Mouse (Mus musculus) lung, embryonic 16.5 days (tissue): ENCODE measurements around the gene Myh14. TPM values are rescaled to one million over a fixed set of nuclear protein-coding genes. Genes with fewer than 3 reads are reported as not detected.
A peak's percentile ranks its signal among the peaks of the same experiment; 100 is the strongest.

ENCODE experiments used
- ATAC-seq: fragments of 200-750 bp; cut with Nextera tagmentation; 2 replicates; pipeline ENCODE4 v1.8.0; 2017; ENCODE audit warnings: low read depth, mild to moderate bottlenecking, moderate library complexity
- H3K27ac ChIP-seq: fragments of 300-500 bp; sonication (generic); 2 replicates; pipeline ENCODE4 v1.5.1; 2014; ENCODE audit warnings: mild to moderate bottlenecking, control low read depth, low read length
- H3K27me3 ChIP-seq: fragments of 300-500 bp; sonication (generic); 2 replicates; pipeline ENCODE4 v1.6.1; 2014; ENCODE audit warnings: low read depth, low read length, mixed read lengths; ENCODE audit not compliant: control insufficient read depth, insufficient read depth
- H3K36me3 ChIP-seq: fragments of 300-500 bp; sonication (generic); 2 replicates; pipeline ENCODE4 v1.6.1; 2014; ENCODE audit warnings: low read length; ENCODE audit not compliant: control insufficient read depth, insufficient read depth
- H3K4me1 ChIP-seq: fragments of 300-500 bp; sonication (generic); replicated peaks from 2 replicates; pipeline ENCODE4 v1.6.1; 2014; ENCODE audit warnings: low read length, mixed read lengths; ENCODE audit not compliant: control insufficient read depth, insufficient read depth
- H3K4me2 ChIP-seq: fragments of 300-500 bp; sonication (generic); 2 replicates; pipeline ENCODE4 v1.6.1; 2014; ENCODE audit warnings: low read depth, low read length, control low read depth
- H3K4me3 ChIP-seq: fragments of 300-500 bp; sonication (generic); 2 replicates; pipeline ENCODE4 v1.5.1; 2014; ENCODE audit warnings: mild to moderate bottlenecking, low read length, control low read depth
- H3K9ac ChIP-seq: fragments of 300-500 bp; sonication (generic); 2 replicates; pipeline ENCODE4 v1.6.1; 2014; ENCODE audit warnings: low read length, control low read depth
- H3K9me3 ChIP-seq: fragments of 300-500 bp; sonication (generic); 2 replicates; pipeline ENCODE4 v1.6.1; 2016; ENCODE audit warnings: low read length; ENCODE audit not compliant: control insufficient read depth
- WGBS: fragments of 180-500 bp; shearing (Covaris S2); extraction: QIAGEN DNeasy Blood & Tissue Kit; methylation state at CpG from one replicate; pipeline ENCODE4 v1.1.7; 2014; 5-methylcytosine and 5-hydroxymethylcytosine counted together
- polyA plus RNA-seq: library from polyadenylated mRNA; unstranded; fragments of >200 nt; fragmentation: Nextera tagmentation; extraction: Ambion mirVana; gene quantifications from 2 replicates; pipeline ENCODE4 v1.2.1, GENCODE M21; 2015

Myh14 gene
- polyA plus RNA-seq, 1 experiment from 2014 or later = 38.8 TPM

DNA sequence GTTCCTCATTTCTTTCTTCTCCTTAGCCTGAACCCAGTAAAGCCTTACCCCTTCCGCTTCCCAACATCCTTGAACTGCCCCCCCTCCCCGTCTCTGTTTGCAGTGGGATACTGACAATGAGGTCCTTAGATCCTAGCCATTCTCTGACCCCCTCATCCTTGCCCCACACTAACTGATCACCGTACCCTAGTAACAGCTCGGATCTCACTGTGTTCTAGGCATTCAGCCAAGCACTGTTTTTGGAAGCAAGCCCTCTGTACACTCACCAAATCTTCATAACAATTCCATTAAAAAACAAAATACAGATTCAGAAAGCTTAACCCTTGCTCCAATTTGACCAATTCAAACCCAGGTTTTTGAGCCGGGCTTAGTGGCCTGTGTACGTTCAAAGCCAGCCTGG lies 76.4 kb downstream of the Myh14 start:
- no peaks in the 10 kb centered on the region for H3K9me3 ChIP-seq
- H3K4me3 ChIP-seq = no peak overlapping the region
- no peak overlapping the region for H3K9ac ChIP-seq
- H3K27me3 ChIP-seq = peaks cover 40% of the 10 kb centered on the region
- ATAC-seq = no peak
- no peaks in the 10 kb centered on the region for H3K36me3 ChIP-seq
- H3K4me2 ChIP-seq = no peak overlapping the region
- 50% methylated on average over 6 of the region's 6 CpGs for WGBS
- no peak overlapping the region for H3K27ac ChIP-seq
- peaks cover 35% of the 10 kb centered on the region for H3K4me1 ChIP-seq

DNA sequence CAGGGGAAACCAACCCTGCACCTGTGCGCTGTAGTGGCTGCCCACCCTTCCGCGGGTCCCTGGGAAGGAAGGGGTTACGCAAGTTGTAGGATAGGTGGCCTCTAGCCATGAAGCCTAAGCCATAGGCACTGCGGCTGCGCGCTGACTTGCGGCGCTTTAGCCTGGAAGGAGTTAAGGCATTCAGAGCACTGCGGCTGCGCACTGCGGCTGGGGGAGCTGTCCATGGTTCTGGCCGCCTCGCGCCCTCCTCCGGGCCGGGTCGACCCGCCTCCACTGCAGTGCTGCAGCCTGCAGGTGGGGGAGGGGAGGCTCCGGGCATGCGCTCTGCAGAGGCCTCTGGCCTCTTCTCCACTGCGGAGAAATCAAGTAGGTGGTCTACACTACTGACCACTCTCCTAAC lies 76.9 kb downstream of the Myh14 start:
- peaks cover 37% of the 10 kb centered on the region for H3K4me1 ChIP-seq
- H3K27ac ChIP-seq = no peak overlapping the region
- peaks cover 41% of the 10 kb centered on the region for H3K27me3 ChIP-seq
- 0% methylated on average over 22 of the region's 22 CpGs for WGBS
- ATAC-seq = peak; percentile 29
- peak overlapping the region; percentile 62 for H3K4me3 ChIP-seq
- H3K9me3 ChIP-seq = no peaks in the 10 kb centered on the region
- H3K4me2 ChIP-seq = peak overlapping the region; percentile 99
- no peaks in the 10 kb centered on the region for H3K36me3 ChIP-seq
- no peak overlapping the region for H3K9ac ChIP-seq

DNA sequence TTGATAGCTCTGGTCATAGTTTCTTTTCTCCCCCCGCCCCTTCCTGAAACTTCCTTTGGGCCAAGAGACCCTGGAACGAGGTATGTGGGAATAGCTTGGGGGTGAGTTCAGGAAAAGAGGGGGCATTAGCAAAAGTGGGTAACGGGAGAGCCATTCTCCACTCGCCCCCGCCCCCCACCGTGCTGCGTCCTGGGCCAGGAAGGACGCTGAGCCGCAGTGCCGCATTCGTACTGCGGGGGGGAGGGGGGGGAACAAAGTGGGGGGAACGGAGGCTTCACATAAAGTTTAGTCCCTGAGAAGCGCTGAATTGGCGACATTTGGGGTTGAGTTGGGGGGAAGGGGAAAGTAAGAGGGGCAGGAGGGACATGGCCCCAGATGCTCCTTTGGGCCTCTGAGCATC lies 77.6 kb downstream of the Myh14 start:
- WGBS = 4% methylated on average over 15 of the region's 15 CpGs
- Histone ChIP-seq H3K36me3 (no peaks in the 10 kb centered on the region), H3K4me2 (peak overlapping the region; percentile 99), H3K4me1 (peaks cover 39% of the 10 kb centered on the region), H3K27ac (no peak overlapping the region), H3K27me3 (peaks cover 46% of the 10 kb centered on the region), H3K9ac (no peak overlapping the region), H3K9me3 (no peaks in the 10 kb centered on the region), H3K4me3 (peak overlapping the region; percentile 62)
- ATAC-seq = no peak

DNA sequence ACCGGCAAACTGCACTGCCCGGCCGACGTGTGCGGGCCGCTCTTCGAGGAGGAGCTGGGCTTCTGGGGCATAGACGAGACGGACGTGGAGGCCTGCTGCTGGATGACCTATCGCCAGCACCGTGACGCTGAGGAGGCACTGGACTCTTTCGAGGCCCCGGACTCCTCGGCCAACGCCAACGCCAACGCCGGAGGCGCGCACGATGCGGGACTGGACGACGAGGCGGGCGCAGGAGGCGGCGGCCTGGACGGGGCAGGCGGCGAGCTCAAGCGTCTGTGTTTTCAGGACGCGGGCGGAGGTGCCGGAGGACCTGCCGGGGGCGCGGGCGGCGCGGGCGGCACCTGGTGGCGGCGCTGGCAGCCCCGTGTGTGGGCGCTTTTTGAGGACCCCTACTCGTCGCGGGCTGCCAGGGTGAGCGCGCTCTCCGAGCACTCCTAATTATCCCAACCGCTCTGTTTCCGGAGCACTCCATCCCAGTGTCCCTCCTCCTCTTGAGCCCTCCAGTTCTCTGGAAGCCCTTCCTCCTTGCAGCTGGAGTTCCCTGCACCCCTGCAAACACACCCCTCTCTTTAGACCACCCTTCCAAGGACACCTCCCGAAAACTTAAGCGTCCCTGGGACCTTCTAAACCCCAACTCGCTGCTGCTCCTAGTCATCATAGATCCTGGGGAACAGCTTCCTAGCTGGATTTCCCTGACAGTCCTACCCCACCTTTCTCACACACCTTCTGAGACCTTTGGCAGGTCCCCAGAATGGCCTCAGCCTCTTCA lies 79.1 kb downstream of the Myh14 start:
- H3K9me3 ChIP-seq = no peaks in the 10 kb centered on the region
- peaks cover 39% of the 10 kb centered on the region for H3K4me1 ChIP-seq
- peak overlapping the region; percentile 66 for H3K9ac ChIP-seq
- H3K4me2 ChIP-seq = peak overlapping the region; percentile 99
- ATAC-seq = no peak
- H3K27me3 ChIP-seq = peaks cover 57% of the 10 kb centered on the region
- H3K36me3 ChIP-seq = no peaks in the 10 kb centered on the region
- under 1% methylated on average over 54 of the region's 60 CpGs for WGBS
- H3K4me3 ChIP-seq = peak overlapping the region; percentile 62
- H3K27ac ChIP-seq = no peak overlapping the region

DNA sequence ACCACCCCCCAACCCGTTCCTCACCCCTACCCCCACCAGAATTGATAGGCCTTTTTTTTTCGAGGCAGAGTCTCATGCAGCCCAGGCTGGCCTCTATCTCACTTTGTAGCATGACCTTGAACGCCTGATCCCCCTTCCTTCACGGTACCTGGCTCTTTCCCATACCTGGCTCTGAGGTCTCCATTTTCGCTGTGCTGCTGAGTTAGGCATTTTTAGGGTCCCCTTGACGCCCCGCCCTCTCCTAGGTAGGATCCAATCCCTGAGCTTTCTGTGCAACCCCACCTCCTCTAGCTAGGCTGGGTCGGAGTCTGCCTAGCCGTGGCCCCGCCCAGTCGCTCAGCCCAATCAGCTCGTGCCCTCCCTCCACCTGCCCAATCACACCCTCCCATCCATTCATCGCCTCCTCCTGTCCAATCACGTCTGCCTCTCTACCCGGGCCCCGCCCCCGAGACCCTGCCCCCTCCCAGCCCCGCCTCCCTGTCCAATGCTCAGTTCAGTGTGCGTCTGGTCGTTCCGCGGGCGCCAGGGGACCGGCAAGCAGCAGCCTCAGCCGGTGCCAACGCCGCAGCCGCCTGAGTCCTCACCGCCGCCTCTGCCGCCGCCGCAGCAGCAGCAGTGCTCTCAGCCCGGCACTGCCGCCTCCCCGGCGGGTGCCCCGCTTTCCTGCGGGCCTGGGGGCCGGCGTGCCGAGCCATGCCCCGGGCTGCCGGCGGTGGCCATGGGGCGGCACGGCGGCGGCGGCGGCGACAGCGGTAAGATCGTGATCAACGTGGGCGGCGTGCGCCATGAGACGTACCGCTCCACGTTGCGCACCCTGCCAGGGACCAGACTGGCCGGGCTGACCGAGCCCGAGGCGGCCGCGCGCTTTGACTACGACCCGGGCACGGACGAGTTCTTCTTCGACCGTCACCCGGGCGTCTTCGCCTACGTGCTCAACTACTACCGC lies 80.0 kb downstream of the Myh14 start, which contains the start of gene Kcnc3:
TSS of gene Kcnc3 (plus strand) at position 263 of the 946 bp plus-strand sequence.
- H3K4me1 ChIP-seq = peaks cover 39% of the 10 kb centered on the region
- H3K9ac ChIP-seq = peak within 1 kb of the TSS; percentile 66
- WGBS = under 1% methylated on average over 67 of the region's 80 CpGs
- peaks cover 60% of the 10 kb centered on the region for H3K27me3 ChIP-seq
- H3K36me3 ChIP-seq = no peaks in the 10 kb centered on the region
- peak within 1 kb of the TSS; percentile 99 for H3K4me2 ChIP-seq
- H3K4me3 ChIP-seq = peak within 1 kb of the TSS; percentile 62
- ATAC-seq = peak; percentile 94
- H3K27ac ChIP-seq = peak within 1 kb of the TSS; percentile 31; the same call in 1 of the 2 replicates
- H3K9me3 ChIP-seq = no peaks in the 10 kb centered on the region

DNA sequence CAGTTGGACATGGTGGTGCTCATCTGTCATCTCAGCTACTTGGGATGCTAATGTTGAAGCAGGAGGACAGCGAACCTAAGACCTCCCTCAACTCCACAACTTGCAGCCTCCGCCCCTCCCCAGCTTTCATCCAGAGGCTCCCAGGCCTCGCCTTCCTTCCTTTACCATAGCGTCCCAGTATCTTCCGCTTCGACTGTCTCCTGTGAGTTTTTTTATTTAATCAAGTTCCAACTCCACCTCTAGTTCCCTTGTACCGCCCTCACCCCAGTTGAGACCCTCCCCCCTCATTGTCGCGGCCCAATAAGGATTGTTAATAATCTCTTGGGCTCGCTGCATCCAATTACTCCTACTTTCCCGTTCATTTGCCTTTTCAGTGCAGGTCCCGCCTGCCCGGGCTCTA lies 80.7 kb downstream of the Myh14 start:
- Histone ChIP-seq H3K9me3 (no peaks in the 10 kb centered on the region), H3K4me2 (peak overlapping the region; percentile 99), H3K4me1 (peaks cover 39% of the 10 kb centered on the region), H3K27ac (peak overlapping the region; percentile 27; the same call in 1 of the 2 replicates), H3K27me3 (peaks cover 62% of the 10 kb centered on the region), H3K9ac (no peak overlapping the region), H3K36me3 (no peaks in the 10 kb centered on the region), H3K4me3 (peak overlapping the region; percentile 62)
- ATAC-seq = no peak
- WGBS = 6% methylated on average over 13 of the region's 13 CpGs

DNA sequence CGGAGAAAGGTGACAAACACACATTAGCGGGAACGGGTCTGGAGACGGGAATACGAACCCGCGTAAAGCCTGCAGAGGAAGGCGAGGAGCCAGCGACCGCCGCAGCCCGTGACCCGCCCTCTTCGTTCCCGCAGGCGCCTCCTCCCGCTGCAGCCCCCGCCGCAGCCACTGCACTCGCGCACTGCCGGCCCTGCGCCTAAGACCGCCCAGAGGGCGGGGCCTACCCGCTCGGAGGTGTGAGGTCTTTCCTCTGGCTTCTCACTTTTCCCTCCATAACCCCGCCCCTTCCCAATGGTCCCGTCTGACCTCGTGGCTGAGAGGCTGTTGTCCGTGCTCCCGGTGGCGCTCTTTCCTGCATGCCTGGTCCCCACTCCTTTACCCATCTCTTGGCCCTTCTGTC lies 81.5 kb downstream of the Myh14 start:
- no peaks in the 10 kb centered on the region for H3K36me3 ChIP-seq
- H3K27me3 ChIP-seq = peaks cover 62% of the 10 kb centered on the region
- peak overlapping the region; percentile 99 for H3K4me2 ChIP-seq
- peak overlapping the region; percentile 62 for H3K4me3 ChIP-seq
- peak overlapping the region; percentile 63 for H3K9ac ChIP-seq
- peak; percentile 59 for ATAC-seq
- no peaks in the 10 kb centered on the region for H3K9me3 ChIP-seq
- H3K4me1 ChIP-seq = peaks cover 37% of the 10 kb centered on the region
- 0% methylated on average over 18 of the region's 33 CpGs for WGBS
- H3K27ac ChIP-seq = 0 out of 2 replicates have a peak overlapping the region, but pooled peaks have one; percentile 31

DNA sequence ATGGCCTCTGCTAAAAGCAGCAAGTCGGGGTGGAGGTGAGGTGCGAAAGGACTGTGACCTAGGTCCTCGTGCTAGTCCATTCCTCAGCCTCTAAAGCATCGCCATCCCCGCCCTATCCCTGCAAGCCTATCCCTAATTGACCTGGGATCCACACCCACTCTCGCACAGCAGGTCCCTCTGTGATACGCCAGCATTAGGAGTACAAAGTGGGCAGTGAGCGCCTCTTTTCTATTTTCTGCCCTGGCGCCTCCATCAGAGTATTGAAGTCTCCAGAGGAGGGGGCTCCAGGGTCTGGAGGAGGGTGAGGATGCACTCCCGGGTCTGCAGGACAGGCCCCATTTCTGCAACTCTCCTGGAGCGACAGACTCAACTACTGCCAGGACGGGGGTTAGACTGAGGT lies 82.3 kb downstream of the Myh14 start:
- Histone ChIP-seq H3K9ac (peak overlapping the region; percentile 63), H3K27me3 (peaks cover 61% of the 10 kb centered on the region), H3K4me1 (peaks cover 32% of the 10 kb centered on the region), H3K4me3 (peak overlapping the region; percentile 62), H3K27ac (no peak overlapping the region), H3K36me3 (no peaks in the 10 kb centered on the region), H3K9me3 (no peaks in the 10 kb centered on the region), H3K4me2 (peak overlapping the region; percentile 99)
- 13% methylated on average over 12 of the region's 12 CpGs for WGBS
- no peak for ATAC-seq

DNA sequence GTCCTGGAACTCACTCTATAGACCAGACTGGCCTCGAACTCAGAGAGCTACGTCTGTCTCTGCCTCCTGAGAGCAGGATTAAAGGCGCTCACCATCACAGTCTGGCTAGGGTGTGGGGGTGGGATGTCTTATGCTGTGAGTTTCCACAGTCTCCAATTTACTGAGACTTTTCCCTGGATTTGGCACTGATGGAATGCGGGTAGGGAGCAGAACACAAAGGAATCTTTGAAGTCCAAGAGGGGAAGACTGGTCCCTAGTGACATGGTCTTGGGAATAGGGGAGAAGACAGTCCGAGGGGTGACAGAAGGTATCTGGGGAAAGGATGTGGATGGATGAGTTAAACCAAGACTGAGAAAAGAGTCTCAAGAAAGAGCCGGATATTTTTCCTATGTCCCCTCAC lies 83.0 kb downstream of the Myh14 start:
- Histone ChIP-seq H3K4me3 (no peak overlapping the region; the same call in 1 of the 2 replicates), H3K27ac (no peak overlapping the region), H3K4me2 (peak overlapping the region; percentile 49), H3K9ac (peak overlapping the region; percentile 45; the same call in 1 of the 2 replicates), H3K36me3 (no peaks in the 10 kb centered on the region), H3K9me3 (no peaks in the 10 kb centered on the region), H3K4me1 (peaks cover 28% of the 10 kb centered on the region), H3K27me3 (peaks cover 55% of the 10 kb centered on the region)
- ATAC-seq = no peak
- WGBS = 38% methylated on average over 6 of the region's 6 CpGs
